Mouse (Mus musculus) neural tube, embryonic 12.5 days (tissue): ENCODE data around the gene Extl1. TPM values are rescaled to one million over a fixed set of nuclear protein-coding genes. Genes with fewer than 3 reads are reported as not detected.

Experiments used
- ATAC-seq: fragments of 200-750 bp; cut with Nextera tagmentation; 2 replicates; pipeline ENCODE4 v1.8.0; 2017; ENCODE audit warnings: low read depth, mild to moderate bottlenecking, moderate TSS enrichment, moderate library complexity; ENCODE audit not compliant: low FRiP score
- H3K27ac ChIP-seq: fragments of 300-500 bp; sonication (generic); 2 replicates; pipeline ENCODE4 v1.5.1; 2016
- H3K27me3 ChIP-seq: fragments of 300-500 bp; sonication (generic); replicated peaks from 2 replicates; pipeline ENCODE4 v1.6.1; 2016; ENCODE audit warnings: mild to moderate bottlenecking
- H3K36me3 ChIP-seq: fragments of 300-500 bp; sonication (generic); 2 replicates; pipeline ENCODE4 v1.6.1; 2016; ENCODE audit warnings: mild to moderate bottlenecking
- H3K4me1 ChIP-seq: fragments of 300-500 bp; sonication (generic); 2 replicates; pipeline ENCODE4 v1.6.1; 2016
- H3K4me2 ChIP-seq: fragments of 300-500 bp; sonication (generic); replicated peaks from 2 replicates; pipeline ENCODE4 v1.6.1; 2016; ENCODE audit warnings: mild to moderate bottlenecking
- H3K4me3 ChIP-seq: fragments of 300-500 bp; sonication (generic); 2 replicates; pipeline ENCODE4 v1.5.1; 2016
- H3K9ac ChIP-seq: fragments of 300-500 bp; sonication (generic); 2 replicates; pipeline ENCODE4 v1.6.1; 2016; ENCODE audit warnings: mild to moderate bottlenecking
- H3K9me3 ChIP-seq: fragments of 300-500 bp; sonication (generic); 2 replicates; pipeline ENCODE4 v1.6.1; 2016; ENCODE audit warnings: mild to moderate bottlenecking
- WGBS: fragments of 180-500 bp; shearing (Covaris S2); methylation state at CpG from one replicate; pipeline ENCODE4 v1.1.7; 2016; 5-methylcytosine and 5-hydroxymethylcytosine counted together
- polyA plus RNA-seq: library from polyadenylated mRNA; unstranded; fragments of >200 nt; fragmentation: Nextera tagmentation; extraction: Ambion mirVana; gene quantifications from 2 replicates; pipeline ENCODE4 v1.2.1, GENCODE M21; 2016

Extl1 gene
- polyA plus RNA-seq, 1 experiment from 2014 or later: 0.53 TPM

GRCm38 (mm10) chr4:134401856-134402570, 18.4 kb upstream of the Extl1 start:
- WGBS: 74% methylated on average over 16 of the region's 16 CpGs
- H3K4me2 ChIP-seq: peak overlapping the region; percentile 62
- H3K4me1 ChIP-seq: peaks cover 20% of the 10 kb centered on the region
- H3K36me3 ChIP-seq: no peaks in the 10 kb centered on the region
- no peaks in the 10 kb centered on the region for H3K9me3 ChIP-seq
- ATAC-seq: 0 out of 2 replicates have a peak, but pooled peaks have one; percentile 22
- no peaks in the 10 kb centered on the region; the same call in 1 of the 2 replicates for H3K27me3 ChIP-seq
- H3K9ac ChIP-seq: peak overlapping the region; percentile 47; the same call in 1 of the 2 replicates
- H3K27ac ChIP-seq: no peak overlapping the region
- H3K4me3 ChIP-seq: no peak overlapping the region

DNA sequence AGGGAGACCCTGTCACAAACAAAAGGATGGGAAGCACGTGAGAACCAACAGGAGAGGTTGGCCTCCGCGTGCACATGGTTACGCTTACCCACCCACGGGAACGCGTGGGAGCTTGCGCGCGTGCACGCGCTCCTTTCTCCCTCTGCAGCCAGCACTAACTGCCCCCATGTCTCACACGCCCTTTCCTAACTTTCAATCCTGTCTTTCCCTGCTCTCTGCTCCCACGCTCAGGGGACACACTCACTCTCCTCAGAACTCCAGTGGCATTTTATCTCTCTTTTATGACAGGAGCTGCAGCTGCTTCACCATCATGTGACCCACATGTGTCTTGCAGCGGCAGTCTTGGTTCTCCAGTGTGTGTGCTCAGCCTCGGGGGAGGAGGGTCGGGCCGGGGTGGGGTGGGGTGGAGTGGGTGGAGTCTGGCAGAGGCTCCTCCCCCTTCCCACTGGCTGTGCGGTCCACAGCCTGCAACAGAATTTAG, 17.6 kb upstream of the Extl1 start:
- Histone ChIP-seq H3K36me3 (no peaks in the 10 kb centered on the region), H3K9ac (peak overlapping the region; percentile 47), H3K4me3 (peak overlapping the region; percentile 26), H3K4me1 (peaks cover 27% of the 10 kb centered on the region), H3K27me3 (no peaks in the 10 kb centered on the region; the same call in 1 of the 2 replicates), H3K27ac (no peak overlapping the region), H3K4me2 (peak overlapping the region; percentile 62), H3K9me3 (no peaks in the 10 kb centered on the region)
- 7% methylated on average over 19 of the region's 19 CpGs for WGBS
- peak; percentile 78 for ATAC-seq

GRCm38 (mm10) chr4:134400206-134400605, 16.6 kb upstream of the Extl1 start:
- Histone ChIP-seq H3K27ac (no peak overlapping the region), H3K4me3 (no peak overlapping the region), H3K4me2 (no peak overlapping the region; the same call in 1 of the 2 replicates), H3K9ac (no peak overlapping the region), H3K36me3 (no peaks in the 10 kb centered on the region), H3K27me3 (no peaks in the 10 kb centered on the region; the same call in 1 of the 2 replicates), H3K4me1 (peaks cover 27% of the 10 kb centered on the region), H3K9me3 (no peaks in the 10 kb centered on the region)
- WGBS: 28% methylated on average over 5 of the region's 5 CpGs
- no peak for ATAC-seq

GRCm38 (mm10) chr4:134397732-134398131, 14.1 kb upstream of the Extl1 start:
- Histone ChIP-seq H3K36me3 (no peaks in the 10 kb centered on the region), H3K27me3 (no peaks in the 10 kb centered on the region), H3K4me2 (peak overlapping the region; percentile 86; the same call in 1 of the 2 replicates), H3K9me3 (no peaks in the 10 kb centered on the region), H3K4me1 (peaks cover 23% of the 10 kb centered on the region), H3K27ac (no peak overlapping the region), H3K9ac (no peak overlapping the region), H3K4me3 (no peak overlapping the region)
- 88% methylated on average over 9 of the region's 9 CpGs for WGBS
- ATAC-seq: no peak

DNA sequence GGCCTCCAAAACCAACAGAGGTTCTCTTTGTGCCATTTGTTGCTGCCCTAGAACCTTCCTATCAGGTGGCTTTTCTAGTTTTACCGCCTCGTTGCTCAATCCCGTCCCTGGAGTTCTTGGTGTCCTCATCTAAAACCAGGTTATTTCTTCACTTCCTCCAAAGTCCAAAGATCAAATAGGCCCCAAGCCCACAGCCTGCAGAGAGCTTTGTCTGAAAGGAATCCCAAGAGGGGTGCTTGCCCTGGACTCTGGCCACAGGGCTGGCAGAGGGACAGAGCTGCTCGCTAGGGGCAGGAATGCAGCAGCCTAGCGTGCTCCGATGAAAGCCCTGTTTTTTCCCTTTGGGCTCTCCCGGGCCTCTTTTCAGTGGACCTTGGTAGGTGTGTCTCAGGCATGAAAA, 13.5 kb upstream of the Extl1 start:
- H3K4me3 ChIP-seq: no peak overlapping the region
- H3K27me3 ChIP-seq: no peaks in the 10 kb centered on the region
- H3K27ac ChIP-seq: no peak overlapping the region
- H3K4me1 ChIP-seq: peaks cover 21% of the 10 kb centered on the region
- no peak for ATAC-seq
- WGBS: 38% methylated on average over 7 of the region's 7 CpGs
- no peaks in the 10 kb centered on the region for H3K9me3 ChIP-seq
- H3K4me2 ChIP-seq: peak overlapping the region; percentile 86
- H3K9ac ChIP-seq: peak overlapping the region; percentile 22; the same call in 1 of the 2 replicates
- H3K36me3 ChIP-seq: no peaks in the 10 kb centered on the region

GRCm38 (mm10) chr4:134395977-134396825, 12.6 kb upstream of the Extl1 start, which contains the start of gene Pafah2:
Pafah2 (plus strand) TSS chr4:134396320.
- under 1% methylated on average over 31 of the region's 31 CpGs for WGBS
- peak within 1 kb of the TSS; percentile 86 for H3K4me2 ChIP-seq
- H3K9ac ChIP-seq: peak within 1 kb of the TSS; percentile 62
- H3K27ac ChIP-seq: no peak within 1 kb of the TSS
- H3K4me3 ChIP-seq: peak within 1 kb of the TSS; percentile 49
- no peaks in the 10 kb centered on the region for H3K9me3 ChIP-seq
- H3K36me3 ChIP-seq: no peaks in the 10 kb centered on the region
- H3K27me3 ChIP-seq: no peaks in the 10 kb centered on the region
- ATAC-seq: peak; percentile 96
- peaks cover 13% of the 10 kb centered on the region for H3K4me1 ChIP-seq

GRCm38 (mm10) chr4:134395142-134395541, 11.5 kb upstream of the Extl1 start:
- 94% methylated on average over 7 of the region's 7 CpGs for WGBS

DNA sequence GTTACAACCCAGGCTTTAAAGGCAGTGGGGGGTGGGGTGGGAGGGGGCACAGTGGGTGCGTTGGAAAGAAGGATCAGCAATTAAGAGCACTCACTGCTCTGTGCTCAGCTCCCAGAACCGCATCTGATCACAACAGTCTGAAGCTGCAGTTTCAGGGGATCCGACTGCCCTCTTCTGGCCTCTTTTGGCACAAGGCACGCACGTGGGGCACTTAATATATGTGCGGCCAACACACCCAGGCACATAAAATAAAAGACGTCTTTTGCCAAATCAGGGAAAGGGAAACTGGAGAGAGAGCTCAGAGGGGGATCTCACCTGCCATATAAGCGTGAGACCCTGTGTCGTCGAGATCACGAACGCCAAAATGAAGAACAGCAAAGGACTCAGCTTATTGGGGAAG, 9.4 kb upstream of the Extl1 start:
- WGBS: 26% methylated on average over 12 of the region's 12 CpGs
- Histone ChIP-seq H3K4me3 (no peak overlapping the region), H3K9me3 (no peaks in the 10 kb centered on the region), H3K27me3 (no peaks in the 10 kb centered on the region), H3K4me1 (peaks cover 10% of the 10 kb centered on the region), H3K9ac (no peak overlapping the region), H3K36me3 (no peaks in the 10 kb centered on the region), H3K4me2 (peak overlapping the region; percentile 24), H3K27ac (no peak overlapping the region)
- ATAC-seq: no peak

More at GRCm38 (mm10) chr4:134395142-134395541, 11.5 kb upstream of the Extl1 start:
- Histone ChIP-seq H3K36me3 (no peaks in the 10 kb centered on the region), H3K4me1 (peaks cover 10% of the 10 kb centered on the region), H3K27ac (no peak overlapping the region), H3K9ac (no peak overlapping the region), H3K27me3 (no peaks in the 10 kb centered on the region), H3K9me3 (no peaks in the 10 kb centered on the region), H3K4me3 (no peak overlapping the region), H3K4me2 (no peak overlapping the region)
- ATAC-seq: no peak

- peaks cover 10% of the 10 kb centered on the region for H3K4me1 ChIP-seq
- no peaks in the 10 kb centered on the region for H3K9me3 ChIP-seq
- H3K4me3 ChIP-seq: no peak overlapping the region
- H3K4me2 ChIP-seq: peak overlapping the region; percentile 24
- no peaks in the 10 kb centered on the region for H3K36me3 ChIP-seq
- no peak overlapping the region for H3K27ac ChIP-seq
- WGBS: 15% methylated on average over 8 of the region's 8 CpGs
- H3K27me3 ChIP-seq: no peaks in the 10 kb centered on the region
- H3K9ac ChIP-seq: no peak overlapping the region
- no peak for ATAC-seq
Observed at GRCm38 (mm10) chr4:134392595-134392994, 8.9 kb upstream of the Extl1 start.

GRCm38 (mm10) chr4:134391636-134392035, 8.0 kb upstream of the Extl1 start:
- Histone ChIP-seq H3K36me3 (no peaks in the 10 kb centered on the region), H3K9me3 (no peaks in the 10 kb centered on the region), H3K27ac (no peak overlapping the region), H3K4me1 (peaks cover 3% of the 10 kb centered on the region), H3K4me3 (no peak overlapping the region), H3K4me2 (no peak overlapping the region), H3K9ac (no peak overlapping the region), H3K27me3 (no peaks in the 10 kb centered on the region)
- no peak for ATAC-seq
- WGBS: 93% methylated on average over 1 of the region's 1 CpGs

DNA sequence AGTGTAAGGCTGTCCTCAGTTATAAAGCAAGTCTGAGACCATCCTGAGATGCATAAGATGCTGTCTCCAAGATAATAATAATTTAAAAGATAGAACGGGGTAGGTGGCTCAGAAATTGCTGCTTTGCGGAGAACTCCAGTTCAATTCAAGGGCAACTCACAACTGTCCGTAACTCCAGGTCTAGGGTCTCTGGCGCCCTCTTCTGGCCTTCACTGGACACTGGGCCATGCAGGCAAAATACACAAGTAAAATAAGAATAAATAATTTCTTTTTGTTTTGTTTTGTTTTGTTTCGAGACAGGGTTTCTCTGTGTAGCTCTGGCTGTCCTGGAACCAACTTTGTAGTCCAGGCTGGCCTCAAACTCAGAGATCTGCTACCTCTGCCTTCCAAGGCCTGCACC, 4.7 kb upstream of the Extl1 start:
- Histone ChIP-seq H3K9me3 (no peaks in the 10 kb centered on the region), H3K4me3 (no peak overlapping the region), H3K4me1 (no peaks in the 10 kb centered on the region), H3K36me3 (no peaks in the 10 kb centered on the region), H3K27ac (no peak overlapping the region), H3K9ac (no peak overlapping the region), H3K27me3 (no peaks in the 10 kb centered on the region), H3K4me2 (no peak overlapping the region)
- 12% methylated on average over 5 of the region's 5 CpGs for WGBS
- no peak for ATAC-seq

DNA sequence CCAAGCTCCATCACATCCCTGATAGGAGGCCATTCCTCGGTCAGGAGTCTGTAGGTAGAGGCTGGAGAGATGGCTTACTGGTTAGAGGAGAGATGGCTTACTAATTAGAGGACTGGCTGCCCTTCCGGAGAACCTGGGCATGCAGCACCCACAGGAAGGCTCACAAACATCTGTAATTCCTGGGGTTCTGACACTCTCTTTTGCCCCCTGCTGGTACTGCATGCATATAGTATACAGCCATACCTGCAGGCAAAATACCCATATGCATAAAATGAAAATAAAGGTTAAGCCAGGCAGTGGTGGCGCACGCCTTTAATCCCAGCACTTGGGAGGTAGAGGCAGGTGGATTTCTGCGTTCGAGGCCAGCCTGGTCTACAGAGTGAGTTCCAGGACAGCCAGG, 3.6 kb upstream of the Extl1 start:
- no peak overlapping the region for H3K4me2 ChIP-seq
- H3K27ac ChIP-seq: no peak overlapping the region
- H3K36me3 ChIP-seq: no peaks in the 10 kb centered on the region
- WGBS: 85% methylated on average over 6 of the region's 6 CpGs
- H3K27me3 ChIP-seq: no peaks in the 10 kb centered on the region
- ATAC-seq: no peak
- H3K9ac ChIP-seq: no peak overlapping the region
- H3K9me3 ChIP-seq: no peaks in the 10 kb centered on the region
- no peak overlapping the region for H3K4me3 ChIP-seq
- H3K4me1 ChIP-seq: no peaks in the 10 kb centered on the region
